Mouse (Mus musculus) activated CD4-positive, CD25-positive, alpha-beta regulatory T cell, adult 4 months (primary cell): ENCODE data around the gene Mlana. TPM values are rescaled to one million over a fixed set of nuclear protein-coding genes. Genes with fewer than 3 reads are reported as not detected.

Experiments used
- ATAC-seq: one replicate; pipeline ENCODE4 v1.8.0; 2017
- polyA plus RNA-seq, 2 experiments: library from polyadenylated mRNA; unstranded; fragments of 100-300 nt; shearing (Covaris generic); gene quantifications; one replicate each; pipeline ENCODE4 v1.2.1; 2017

Mlana gene
- polyA plus RNA-seq, 2 experiments from 2014 or later, result not detected

GRCm38 (mm10) chr19:29676479-29677193 lies 21.0 kb upstream of the Mlana start:
- ATAC-seq, result no peak

GRCm38 (mm10) chr19:29678181-29678778 lies 19.3 kb upstream of the Mlana start:
- ATAC-seq, result no peak

GRCm38 (mm10) chr19:29680182-29681152 lies 17.2 kb upstream of the Mlana start:
- ATAC-seq, result no peak

GRCm38 (mm10) chr19:29683844-29684540 lies 13.6 kb upstream of the Mlana start:
- ATAC-seq, result peak; percentile 66

- no peak for ATAC-seq
Measured at GRCm38 (mm10) chr19:29695071-29695470, 2.6 kb upstream of the Mlana start.

GRCm38 (mm10) chr19:29696309-29696708 lies 1.3 kb upstream of the Mlana start:
- no peak for ATAC-seq

- no peak for ATAC-seq
Measured at GRCm38 (mm10) chr19:29696840-29697239, 784 bp upstream of the Mlana start.

- no peak for ATAC-seq
Measured at GRCm38 (mm10) chr19:29701707-29702106, 4.1 kb downstream of the Mlana start.

- ATAC-seq, result no peak
Measured at GRCm38 (mm10) chr19:29704436-29704835, 6.8 kb downstream of the Mlana start.

- no peak for ATAC-seq
Measured at GRCm38 (mm10) chr19:29707314-29707898, 9.8 kb downstream of the Mlana start.

- peak; percentile 75 for ATAC-seq
Measured at GRCm38 (mm10) chr19:29708003-29708402, 10.4 kb downstream of the Mlana start.

GRCm38 (mm10) chr19:29708461-29708860 lies 10.8 kb downstream of the Mlana start:
- ATAC-seq, result no peak

GRCm38 (mm10) chr19:29709461-29709860 lies 11.8 kb downstream of the Mlana start:
- no peak for ATAC-seq

- ATAC-seq, result no peak
Measured at GRCm38 (mm10) chr19:29713451-29713850, 15.8 kb downstream of the Mlana start.

- ATAC-seq, result peak; percentile 85
Measured at GRCm38 (mm10) chr19:29717854-29718253, 20.2 kb downstream of the Mlana start.

GRCm38 (mm10) chr19:29718476-29718875 lies 20.9 kb downstream of the Mlana start:
- no peak for ATAC-seq

GRCm38 (mm10) chr19:29735421-29735820 lies 37.8 kb downstream of the Mlana start:
- no peak for ATAC-seq

GRCm38 (mm10) chr19:29739608-29740007 lies 42.0 kb downstream of the Mlana start:
- no peak for ATAC-seq

- ATAC-seq, result no peak
Measured at GRCm38 (mm10) chr19:29740661-29741060, 43.0 kb downstream of the Mlana start.

- no peak for ATAC-seq
Measured at GRCm38 (mm10) chr19:29743531-29743930, 45.9 kb downstream of the Mlana start.

GRCm38 (mm10) chr19:29750994-29751393 lies 53.4 kb downstream of the Mlana start:
- ATAC-seq, result no peak

GRCm38 (mm10) chr19:29753939-29754338 lies 56.3 kb downstream of the Mlana start:
- no peak for ATAC-seq
